Mouse (Mus musculus) embryonic fibroblast, embryonic 13.5 days (primary cell): ENCODE data around the gene Taf6.

Experiments
- CTCF ChIP-seq: IDR thresholded peaks from 2 replicates; pipeline ENCODE4 v1.5.1; 2011; ENCODE audit warnings: mild to moderate bottlenecking, control low read depth, low read length, moderate library complexity, borderline replicate concordance; ENCODE audit not compliant: insufficient read depth
- POLR2A ChIP-seq: IDR thresholded peaks from 2 replicates; pipeline ENCODE4 v1.6.1; 2011; ENCODE audit warnings: low read depth, mild to moderate bottlenecking, control low read depth, low read length, moderate library complexity

DNA sequence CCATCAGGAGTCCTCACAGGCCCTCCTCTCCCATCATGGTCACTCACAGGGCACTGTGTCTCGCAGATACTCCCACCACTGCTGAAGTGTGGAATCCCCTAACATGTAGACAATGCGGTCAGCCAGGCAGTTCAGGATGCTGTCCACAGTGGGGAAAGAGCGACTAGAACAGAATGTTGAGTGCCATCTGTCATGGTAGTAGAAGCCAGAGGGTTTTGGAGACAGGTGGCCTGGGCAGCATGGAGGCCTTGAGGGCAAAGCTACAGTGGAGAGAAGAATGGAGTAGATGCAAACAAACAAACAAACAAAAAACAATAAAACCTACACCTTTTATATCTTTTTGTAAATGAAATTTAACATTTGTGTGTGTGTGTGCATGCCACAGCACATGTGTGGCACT, 14.8 kb upstream of the Taf6 start:
- no peak for TF ChIP-seq CTCF
- no peak for TF ChIP-seq POLR2A
